Mouse (Mus musculus): Measurements from ENCODE around the gene Slc27a1. TPM values are rescaled to one million over a fixed set of nuclear protein-coding genes. Genes with fewer than 3 reads are reported as not detected.
"Not testable (repeated sequence)": the region's sequence is repeated elsewhere in the genome, so short reads cannot be mapped to it uniquely, and the experiment has no call there.

Slc27a1 gene
- polyA plus RNA-seq, 1 experiment: 57.5 TPM

DNA sequence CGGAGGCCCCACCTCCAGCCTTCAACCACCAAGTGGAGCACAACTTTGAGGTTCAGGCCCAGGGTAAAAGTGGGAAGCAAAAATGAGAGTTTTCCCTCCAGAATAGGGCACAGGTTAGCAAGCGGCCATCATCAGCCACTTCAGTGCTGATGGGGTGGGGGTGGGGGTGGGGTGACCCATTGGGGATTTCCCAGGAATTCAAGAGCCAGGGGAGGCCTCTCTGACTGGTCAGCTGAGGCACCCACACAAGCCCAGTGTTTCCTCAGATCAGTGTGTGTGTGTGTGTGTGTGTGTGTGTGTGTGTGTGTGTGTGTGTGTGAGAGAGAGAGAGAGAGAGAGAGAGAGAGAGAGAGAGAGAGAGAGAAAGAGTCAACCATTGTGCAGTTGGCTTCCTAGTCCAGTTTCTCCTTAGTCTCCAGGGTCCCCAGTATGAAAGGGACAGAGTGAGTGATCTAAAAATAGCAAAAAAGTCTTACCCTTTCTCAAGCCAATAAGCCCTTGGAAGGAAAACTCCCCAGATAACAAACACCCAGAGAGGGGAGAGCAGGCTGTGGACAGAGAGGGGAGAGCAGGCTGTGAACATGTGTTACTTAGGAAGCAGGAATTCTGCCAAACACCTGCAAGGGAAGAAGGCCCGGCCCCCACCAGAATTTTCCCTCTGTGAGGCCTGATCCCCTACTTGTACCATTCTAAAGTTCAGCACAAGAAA, 41.4 kb upstream of the Slc27a1 start:
- no peak overlapping the region for H3ac ChIP-seq (ENCODE audit: control insufficient read depth, insufficient read length, low read depth)
- H3K36me3 ChIP-seq (ENCODE audit: control insufficient read depth, insufficient read depth): no peaks in the 10 kb centered on the region
- no peak for TF ChIP-seq CTCF (IDR thresholded peaks at IDR 0.05; ENCODE audit: control insufficient read depth, insufficient read depth, insufficient read length)
- no peak for TF ChIP-seq MAX (IDR thresholded peaks at IDR 0.05)
- no peak for TF ChIP-seq MYOD1 (IDR thresholded peaks at IDR 0.05; ENCODE audit: control insufficient read depth, insufficient read length, low read depth)
- TF ChIP-seq USF1 (IDR thresholded peaks at IDR 0.05; ENCODE audit: low read depth): no peak
- TF ChIP-seq MYOG (IDR thresholded peaks at IDR 0.05; ENCODE audit: control insufficient read depth, extremely low read depth, insufficient read length): no peak
- no peak for TF ChIP-seq FOSL1 (IDR thresholded peaks at IDR 0.05; ENCODE audit: insufficient read depth, low read length, poor library complexity, severe bottlenecking)
- no peak for TF ChIP-seq CEBPB (IDR thresholded peaks at IDR 0.05; ENCODE audit: low read depth)
- H3K79me2 ChIP-seq (ENCODE audit: control insufficient read depth, insufficient read depth): no peaks in the 10 kb centered on the region
- H3K79me3 ChIP-seq (ENCODE audit: low read depth): no peaks in the 10 kb centered on the region
- H3K27me3 ChIP-seq (ENCODE audit: control insufficient read depth, insufficient read depth, insufficient read length): peaks cover 8% of the 10 kb centered on the region
- no peak overlapping the region for H3K4me3 ChIP-seq (ENCODE audit: insufficient read depth, poor library complexity, severe bottlenecking)

DNA sequence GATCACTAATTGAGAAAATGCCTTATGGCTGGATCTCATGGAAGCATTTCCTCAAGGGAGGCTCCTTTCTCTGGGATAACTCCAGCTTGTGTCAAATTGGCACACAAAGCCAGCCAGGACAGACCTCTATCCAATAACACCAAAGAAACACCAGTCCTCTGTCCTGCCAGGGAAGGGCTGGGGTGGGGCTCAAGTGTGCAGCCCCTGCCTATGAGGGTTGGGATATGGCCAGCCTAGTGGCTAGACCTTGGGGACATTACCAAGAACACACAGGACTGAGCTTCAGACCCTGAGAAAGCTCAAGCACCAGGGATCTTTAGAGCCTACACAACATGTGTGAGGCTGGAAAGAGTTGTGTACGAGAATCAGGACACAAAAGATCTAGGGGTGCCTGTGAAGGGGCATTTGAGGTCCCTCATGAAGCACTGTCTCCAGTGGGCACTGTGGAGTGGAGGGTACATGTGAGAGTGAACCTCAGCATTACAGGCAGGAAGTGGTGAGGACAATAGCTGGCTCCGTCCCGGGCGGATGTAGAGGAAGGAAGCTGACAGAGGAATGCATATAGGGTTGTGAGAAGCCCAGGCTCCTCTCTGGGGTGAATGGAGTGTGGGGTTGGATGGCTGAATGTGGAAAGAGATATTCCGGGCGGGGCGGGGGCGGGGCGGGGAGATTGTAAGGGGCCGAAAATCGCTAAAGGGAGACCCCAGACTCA, 40.2 kb upstream of the Slc27a1 start:
- Histone ChIP-seq H3K79me2 (ENCODE audit: control insufficient read depth, insufficient read depth) (no peaks in the 10 kb centered on the region), H3K27me3 (ENCODE audit: control insufficient read depth, insufficient read depth, insufficient read length) (peaks cover 8% of the 10 kb centered on the region), H3K36me3 (ENCODE audit: control insufficient read depth, insufficient read depth) (no peaks in the 10 kb centered on the region), H3ac (ENCODE audit: control insufficient read depth, insufficient read length, low read depth) (no peak overlapping the region), H3K79me3 (ENCODE audit: low read depth) (no peaks in the 10 kb centered on the region), H3K4me3 (ENCODE audit: insufficient read depth, poor library complexity, severe bottlenecking) (no peak overlapping the region)
- TF ChIP-seq CTCF (IDR thresholded peaks at IDR 0.05; ENCODE audit: control insufficient read depth, insufficient read depth, insufficient read length) (no peak), MAX (IDR thresholded peaks at IDR 0.05) (no peak), FOSL1 (IDR thresholded peaks at IDR 0.05; ENCODE audit: insufficient read depth, low read length, poor library complexity, severe bottlenecking) (no peak), CEBPB (IDR thresholded peaks at IDR 0.05; ENCODE audit: low read depth) (no peak), USF1 (IDR thresholded peaks at IDR 0.05; ENCODE audit: low read depth) (no peak), MYOG (IDR thresholded peaks at IDR 0.05; ENCODE audit: control insufficient read depth, extremely low read depth, insufficient read length) (no peak), MYOD1 (IDR thresholded peaks at IDR 0.05; ENCODE audit: control insufficient read depth, insufficient read length, low read depth) (no peak)

DNA sequence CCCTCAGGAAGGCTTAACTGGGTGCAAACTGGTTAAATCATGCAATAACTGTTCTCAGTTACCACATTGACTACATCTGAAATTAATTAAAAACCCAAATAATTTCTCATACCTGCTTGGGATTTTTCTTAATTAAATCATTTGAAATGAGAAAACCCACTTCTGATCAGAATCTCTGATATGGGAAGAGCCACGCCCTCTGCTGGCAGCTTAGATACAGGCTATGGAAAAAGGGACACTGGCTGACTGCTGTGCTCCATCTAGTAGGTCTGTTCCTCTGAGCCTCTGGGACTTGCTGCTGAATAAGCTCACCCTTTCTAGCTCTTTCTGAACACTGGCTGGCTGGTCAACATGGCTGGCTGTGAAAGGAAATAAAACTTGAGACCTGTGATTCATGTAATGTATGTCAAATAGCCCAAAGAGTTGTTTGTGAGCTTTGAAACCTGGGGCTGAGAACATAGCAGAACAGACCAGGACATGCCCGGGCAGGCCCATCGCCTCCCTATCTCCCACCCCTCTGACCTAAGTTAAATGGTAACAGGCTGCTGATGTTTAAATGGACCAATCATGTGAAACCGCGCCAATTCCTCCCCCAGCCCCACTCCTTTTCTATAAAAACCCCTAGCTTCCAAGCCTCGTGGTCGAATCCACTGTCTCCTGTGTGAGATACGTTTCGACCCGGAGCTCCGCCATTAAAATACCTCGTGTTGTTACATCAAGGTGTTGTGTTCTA, 37.8 kb upstream of the Slc27a1 start:
- not testable (repeated sequence) for H3K27me3 ChIP-seq (ENCODE audit: control insufficient read depth, insufficient read depth, insufficient read length); H3ac ChIP-seq (ENCODE audit: control insufficient read depth, insufficient read length, low read depth); H3K79me3 ChIP-seq (ENCODE audit: low read depth); H3K79me2 ChIP-seq (ENCODE audit: control insufficient read depth, insufficient read depth); H3K4me3 ChIP-seq (ENCODE audit: insufficient read depth, poor library complexity, severe bottlenecking); H3K36me3 ChIP-seq (ENCODE audit: control insufficient read depth, insufficient read depth)

DNA sequence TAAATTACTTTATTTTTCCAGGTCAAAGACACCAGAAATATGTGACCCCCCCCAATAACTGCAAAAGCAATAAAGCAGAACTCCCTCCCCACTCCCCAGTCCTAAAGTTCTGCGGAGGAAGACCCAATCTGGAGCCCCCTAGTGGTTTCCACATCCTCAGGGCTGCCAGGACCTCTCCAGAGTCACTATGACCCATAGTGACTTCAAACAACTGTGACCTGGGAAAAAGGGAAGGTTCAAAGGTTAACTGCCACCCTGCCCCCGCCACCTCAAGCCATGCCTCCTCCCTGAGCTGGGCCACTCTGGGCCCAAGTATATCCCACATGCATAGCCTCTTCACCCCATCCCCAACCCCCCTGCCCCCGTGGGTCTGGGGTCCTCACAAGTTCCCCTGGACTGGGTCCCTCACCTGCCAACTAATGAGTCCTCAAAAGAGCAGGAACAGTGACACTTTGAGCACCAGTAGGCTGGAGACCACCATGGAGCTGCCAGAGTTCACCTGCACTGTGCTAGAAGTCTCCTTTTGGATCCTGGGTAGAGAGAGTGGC, 34.3 kb upstream of the Slc27a1 start:
- Histone ChIP-seq H3ac (ENCODE audit: control insufficient read depth, insufficient read length, low read depth) (no peak overlapping the region), H3K36me3 (ENCODE audit: control insufficient read depth, insufficient read depth) (no peaks in the 10 kb centered on the region), H3K27me3 (ENCODE audit: control insufficient read depth, insufficient read depth, insufficient read length) (no peaks in the 10 kb centered on the region), H3K4me3 (ENCODE audit: insufficient read depth, poor library complexity, severe bottlenecking) (no peak overlapping the region), H3K79me3 (ENCODE audit: low read depth) (no peaks in the 10 kb centered on the region), H3K79me2 (ENCODE audit: control insufficient read depth, insufficient read depth) (no peaks in the 10 kb centered on the region)
- TF ChIP-seq MYOG (IDR thresholded peaks at IDR 0.05; ENCODE audit: control insufficient read depth, extremely low read depth, insufficient read length): no peak
- TF ChIP-seq FOSL1 (IDR thresholded peaks at IDR 0.05; ENCODE audit: insufficient read depth, low read length, poor library complexity, severe bottlenecking): no peak
- no peak for TF ChIP-seq CEBPB (IDR thresholded peaks at IDR 0.05; ENCODE audit: low read depth)
- no peak for TF ChIP-seq USF1 (IDR thresholded peaks at IDR 0.05; ENCODE audit: low read depth)
- TF ChIP-seq MYOD1 (IDR thresholded peaks at IDR 0.05; ENCODE audit: control insufficient read depth, insufficient read length, low read depth): no peak
- no peak for TF ChIP-seq MAX (IDR thresholded peaks at IDR 0.05)
- TF ChIP-seq CTCF (IDR thresholded peaks at IDR 0.05; ENCODE audit: control insufficient read depth, insufficient read depth, insufficient read length): no peak

DNA sequence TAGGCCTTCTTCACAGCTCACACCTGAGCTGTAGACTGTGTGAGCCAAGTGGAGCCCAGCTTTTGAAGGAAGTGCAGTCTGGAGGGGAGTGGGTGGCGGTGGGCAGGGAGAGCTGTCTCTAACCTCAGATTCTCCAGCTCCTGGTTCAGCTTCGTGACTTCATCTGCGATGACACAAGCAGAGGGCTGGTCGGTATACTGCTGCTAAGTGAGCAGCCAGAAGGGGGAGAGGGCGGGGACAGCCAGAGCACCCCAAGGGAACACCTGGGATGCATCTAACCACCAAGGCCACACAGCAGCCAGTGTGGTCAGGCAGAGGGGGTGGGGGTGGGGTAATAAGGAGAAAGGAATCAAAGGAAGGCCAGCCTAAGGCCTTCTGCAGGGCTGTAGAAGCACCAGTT, 33.0 kb upstream of the Slc27a1 start:
- Histone ChIP-seq H3K79me2 (ENCODE audit: control insufficient read depth, insufficient read depth) (no peaks in the 10 kb centered on the region), H3ac (ENCODE audit: control insufficient read depth, insufficient read length, low read depth) (no peak overlapping the region), H3K79me3 (ENCODE audit: low read depth) (no peaks in the 10 kb centered on the region), H3K36me3 (ENCODE audit: control insufficient read depth, insufficient read depth) (no peaks in the 10 kb centered on the region), H3K4me3 (ENCODE audit: insufficient read depth, poor library complexity, severe bottlenecking) (no peak overlapping the region), H3K27me3 (ENCODE audit: control insufficient read depth, insufficient read depth, insufficient read length) (no peaks in the 10 kb centered on the region)
- TF ChIP-seq MAX (IDR thresholded peaks at IDR 0.05) (no peak), CTCF (IDR thresholded peaks at IDR 0.05; ENCODE audit: control insufficient read depth, insufficient read depth, insufficient read length) (no peak), CEBPB (IDR thresholded peaks at IDR 0.05; ENCODE audit: low read depth) (no peak), MYOD1 (IDR thresholded peaks at IDR 0.05; ENCODE audit: control insufficient read depth, insufficient read length, low read depth) (no peak), MYOG (IDR thresholded peaks at IDR 0.05; ENCODE audit: control insufficient read depth, extremely low read depth, insufficient read length) (no peak), USF1 (IDR thresholded peaks at IDR 0.05; ENCODE audit: low read depth) (no peak), FOSL1 (IDR thresholded peaks at IDR 0.05; ENCODE audit: insufficient read depth, low read length, poor library complexity, severe bottlenecking) (no peak)

All from C2C12 (cell line).